Mouse (Mus musculus) cerebellum, adult 2 months (tissue): ENCODE measurements around the gene Scd4.

ENCODE experiments used
- CTCF ChIP-seq: fragments of 200-500 bp; IDR thresholded peaks from 2 replicates; pipeline ENCODE4 v1.5.1; 2011; ENCODE audit warnings: low read depth, mild to moderate bottlenecking, control low read depth, low read length, moderate library complexity, borderline replicate concordance; ENCODE audit not compliant: insufficient read depth
- POLR2A ChIP-seq: fragments of 200-500 bp; IDR thresholded peaks from 2 replicates; pipeline ENCODE4 v1.6.1; 2011; ENCODE audit warnings: low read length, control low read depth, borderline replicate concordance; ENCODE audit not compliant: insufficient read depth

- TF ChIP-seq CTCF (no peak), POLR2A (no peak)
Measured at GRCm38 (mm10) chr19:44302901-44303300, 30.0 kb upstream of the Scd4 start.
